Mouse (Mus musculus) embryo, embryonic 11 days (tissue): ENCODE results near the gene Insr.
"Not testable (repeated sequence)": the region's sequence is repeated elsewhere in the genome, so short reads cannot be mapped to it uniquely, and the experiment has no call there.

Experiments used
- DNase-seq: peaks from one replicate; pipeline ENCODE4 v3.0.0-alpha.2; 2015

Gene Insr

DNA sequence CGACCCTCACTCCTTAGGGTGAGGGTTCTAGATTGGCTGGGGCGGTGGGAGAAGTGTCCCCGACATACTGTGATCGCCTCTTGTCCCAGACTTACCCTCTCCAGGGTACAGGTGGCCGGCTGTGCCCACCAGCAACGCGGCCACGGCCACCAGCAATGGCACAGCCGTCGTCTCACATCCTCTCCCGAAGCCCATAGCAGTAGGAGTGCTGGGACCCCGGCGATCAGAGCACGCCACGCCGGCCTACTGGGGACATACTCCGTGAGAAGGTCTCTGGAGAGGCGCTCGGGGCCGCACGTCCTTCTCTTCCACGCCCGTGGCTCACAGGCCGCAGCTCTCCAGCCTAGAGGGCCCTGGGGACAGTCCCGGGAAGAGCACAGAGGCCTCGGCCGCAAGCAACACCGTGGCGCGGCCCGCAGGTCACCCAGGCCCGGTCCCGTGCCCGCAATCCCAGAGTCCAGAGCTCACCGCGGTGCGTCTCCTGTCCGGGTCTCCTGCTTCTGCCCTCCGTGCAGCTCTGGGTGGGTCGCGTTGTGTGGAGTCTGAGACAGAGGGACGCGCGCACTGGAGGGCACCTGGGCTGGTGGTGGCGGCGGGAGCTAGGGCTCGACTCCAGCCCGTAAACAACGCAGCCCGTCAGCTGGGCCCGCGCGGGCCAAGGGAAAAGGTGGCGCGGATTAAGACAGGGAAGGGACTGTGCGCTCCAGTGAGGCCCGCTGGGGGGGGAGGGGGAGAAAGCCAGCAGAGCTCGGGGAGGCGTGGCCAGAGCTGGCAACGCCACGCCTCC lies at the start of gene Insr:
TSS of gene Insr (minus strand) at position 684 of the 787 bp plus-strand sequence.
- peak; percentile 96 for DNase-seq

DNA sequence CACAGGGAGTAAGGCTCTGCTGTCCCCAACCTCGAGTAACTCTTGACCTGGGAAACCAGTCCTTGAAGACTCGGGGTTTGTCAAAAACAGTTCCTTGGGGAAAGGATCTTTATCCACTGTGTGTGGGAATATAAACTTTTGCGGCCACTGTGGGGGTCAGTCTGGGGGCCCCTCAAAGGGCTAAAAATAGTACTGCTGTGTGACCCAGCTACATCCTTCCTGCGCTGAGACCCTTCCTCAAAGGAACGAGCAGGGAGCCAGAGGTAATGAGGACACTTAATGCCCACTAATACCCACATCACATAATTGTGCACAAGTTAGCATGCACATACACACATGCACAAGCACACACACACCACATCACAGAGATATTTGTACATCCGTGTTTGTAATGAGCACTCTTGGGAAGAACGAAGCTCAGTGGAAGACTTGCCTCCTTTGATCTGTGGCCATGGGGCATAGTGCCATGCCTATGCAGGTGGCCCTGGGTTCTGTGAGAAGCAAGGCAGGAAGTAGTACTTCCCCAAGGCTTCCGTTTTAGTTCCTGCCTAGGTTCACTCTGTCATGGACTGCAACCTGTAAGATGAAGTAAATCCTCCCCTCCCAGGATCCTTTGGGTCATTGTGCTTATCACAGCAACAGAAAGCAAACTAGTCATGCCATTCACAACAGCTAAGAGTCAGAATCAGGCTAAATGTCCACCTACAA lies 48.3 kb upstream of the Insr start:
- no peak for DNase-seq

DNA sequence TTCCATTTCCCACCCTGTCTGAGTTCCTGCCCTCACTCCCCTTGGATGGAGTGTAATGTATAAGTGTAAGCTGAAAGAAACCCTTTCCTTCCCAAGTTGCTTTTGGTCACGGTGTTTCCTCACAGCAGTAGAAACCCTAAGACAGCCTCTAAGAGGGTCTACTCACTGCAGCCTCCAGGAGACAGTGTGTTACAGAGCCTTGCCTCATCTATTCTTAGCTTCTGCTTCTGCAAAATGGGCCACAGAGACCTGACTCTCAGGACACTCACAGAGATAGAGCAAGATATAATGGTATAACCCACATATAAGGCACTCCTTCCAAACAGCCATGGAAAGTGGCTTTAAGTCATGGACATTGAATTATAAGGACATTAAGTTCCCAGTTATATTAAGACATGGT lies 47.6 kb upstream of the Insr start:
- no peak for DNase-seq

DNA sequence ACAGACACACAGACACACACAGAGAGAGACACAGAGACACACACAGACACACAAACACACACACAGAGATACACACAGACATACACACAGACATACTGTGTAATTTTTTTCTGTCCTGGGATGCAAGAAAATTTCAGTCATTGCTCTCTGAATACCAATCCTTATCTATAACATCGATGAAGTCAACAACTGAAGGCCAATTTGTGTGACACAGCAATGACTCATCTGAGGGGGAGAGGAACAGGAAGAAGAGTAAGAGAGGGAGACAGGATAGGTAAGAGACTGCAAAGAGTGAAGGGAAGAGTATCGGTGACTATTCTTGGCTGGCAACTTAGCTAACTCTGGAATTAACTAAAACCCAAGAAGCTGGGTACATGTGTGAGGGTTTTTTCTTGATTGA lies 44.8 kb upstream of the Insr start:
- DNase-seq = no peak

DNA sequence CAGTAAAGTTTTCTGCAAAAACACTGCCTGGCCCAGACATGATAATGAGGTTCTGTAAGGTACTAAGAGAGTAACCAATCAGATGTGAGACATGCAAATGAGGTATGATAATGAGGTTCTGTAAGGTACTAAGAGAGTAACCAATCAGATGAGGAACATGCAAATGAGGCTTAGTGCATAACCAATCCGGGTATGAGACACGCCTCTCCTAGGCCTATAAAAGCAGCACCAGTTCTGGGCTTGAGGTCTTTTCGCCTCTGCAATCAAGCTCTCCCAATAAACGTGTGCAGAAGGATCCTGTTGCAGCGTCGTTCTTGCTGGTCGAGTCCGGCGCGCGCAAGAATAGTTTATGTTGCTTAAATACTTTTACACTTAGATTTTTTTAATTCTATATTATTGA lies 39.9 kb upstream of the Insr start:
- DNase-seq = not testable (repeated sequence)

DNA sequence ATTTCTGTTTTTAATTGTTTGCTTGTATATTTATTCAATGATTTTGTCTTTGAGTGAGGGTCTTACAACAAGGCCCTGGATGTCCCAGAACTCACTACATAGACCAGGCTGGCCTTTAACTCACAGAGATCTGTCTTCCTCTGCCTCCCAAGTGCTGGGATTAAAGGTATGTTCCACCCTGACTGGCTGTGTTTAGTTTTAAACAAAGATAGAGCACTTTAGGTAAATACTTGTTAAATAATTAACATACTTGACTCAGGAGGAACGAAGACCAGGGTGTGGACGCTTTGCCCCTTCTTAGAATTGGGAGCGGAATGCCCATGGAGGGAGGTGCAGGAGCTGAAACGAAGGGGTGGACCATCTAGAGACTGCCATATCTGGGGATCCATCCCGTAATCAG lies 37.2 kb upstream of the Insr start:
- DNase-seq = no peak

DNA sequence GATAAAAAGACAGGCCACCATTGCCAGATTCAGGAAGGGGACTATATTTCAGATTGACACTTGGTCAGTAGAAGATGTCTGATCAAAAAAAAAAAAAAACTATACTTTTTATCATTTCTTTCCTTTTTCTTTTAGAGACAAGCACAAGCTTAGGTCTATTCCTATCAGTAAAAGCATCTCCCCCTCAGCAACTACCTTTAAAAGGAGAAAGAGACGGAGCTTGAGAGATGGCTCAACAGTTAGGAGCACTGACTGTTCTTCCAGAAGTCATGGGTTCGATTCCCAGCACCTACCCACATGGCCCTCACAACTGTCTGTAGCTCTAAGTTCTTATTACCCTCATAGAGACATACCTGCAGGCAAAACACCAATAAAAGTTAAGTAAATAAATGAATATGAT lies 34.9 kb upstream of the Insr start:
- DNase-seq = no peak

DNA sequence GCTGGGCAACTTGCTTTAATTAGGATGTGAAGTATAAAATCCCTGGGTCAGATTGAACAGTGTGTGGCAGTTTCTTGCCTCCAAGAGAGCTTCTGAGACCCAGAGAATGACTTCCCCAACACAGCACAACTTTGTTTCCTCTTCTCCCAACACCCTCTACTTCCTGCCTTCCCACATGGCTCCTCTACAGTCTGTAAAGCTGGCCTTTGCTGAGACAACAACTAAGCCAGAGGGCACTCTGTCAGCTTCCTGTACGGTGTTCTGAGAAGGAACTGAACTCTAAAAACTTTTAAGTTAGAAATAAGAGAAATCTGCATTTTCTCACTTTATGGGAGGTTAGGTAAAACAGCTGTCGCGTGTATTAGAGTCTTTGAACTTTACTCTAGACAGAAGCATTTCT lies 34.4 kb upstream of the Insr start:
- no peak for DNase-seq

DNA sequence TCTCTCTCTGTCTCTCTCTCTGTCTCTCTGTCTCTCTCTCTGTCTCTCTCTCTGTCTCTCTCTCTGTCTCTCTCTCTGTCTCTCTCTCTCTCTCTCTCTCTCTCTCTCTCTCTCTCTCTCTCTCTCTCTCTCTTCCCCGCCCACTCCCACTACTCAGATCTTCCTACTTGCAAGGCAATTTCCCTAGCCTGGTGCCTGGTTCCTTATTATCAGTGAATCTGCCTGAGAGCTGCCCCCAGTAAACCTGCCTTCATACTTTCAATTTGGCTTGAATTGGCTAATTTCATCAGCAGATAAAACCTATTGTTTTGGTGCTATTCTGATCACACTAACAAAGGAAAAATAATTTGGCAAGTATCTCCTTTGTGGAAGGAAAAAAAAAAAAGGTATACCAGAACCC lies 34.0 kb upstream of the Insr start:
- not testable (repeated sequence) for DNase-seq

DNA sequence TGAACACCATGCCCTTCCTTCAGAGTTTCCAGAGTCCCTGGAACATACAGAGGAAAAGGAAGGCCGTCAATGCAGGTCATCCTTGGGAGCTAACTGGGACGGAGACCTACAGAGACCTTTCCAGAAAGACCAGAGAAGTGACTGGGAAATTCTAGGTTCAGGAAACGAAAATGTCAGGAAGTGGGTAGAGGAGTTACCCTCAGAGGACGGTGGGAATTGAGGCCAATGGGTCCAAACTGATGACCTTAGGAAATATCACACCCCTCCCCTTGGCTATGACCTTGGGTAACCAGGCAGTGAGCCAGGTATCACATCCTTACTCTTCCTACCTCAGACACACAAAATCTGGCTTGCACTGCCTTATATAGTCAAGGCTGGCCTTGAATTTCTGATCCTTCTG lies 32.1 kb upstream of the Insr start:
- DNase-seq = no peak

DNA sequence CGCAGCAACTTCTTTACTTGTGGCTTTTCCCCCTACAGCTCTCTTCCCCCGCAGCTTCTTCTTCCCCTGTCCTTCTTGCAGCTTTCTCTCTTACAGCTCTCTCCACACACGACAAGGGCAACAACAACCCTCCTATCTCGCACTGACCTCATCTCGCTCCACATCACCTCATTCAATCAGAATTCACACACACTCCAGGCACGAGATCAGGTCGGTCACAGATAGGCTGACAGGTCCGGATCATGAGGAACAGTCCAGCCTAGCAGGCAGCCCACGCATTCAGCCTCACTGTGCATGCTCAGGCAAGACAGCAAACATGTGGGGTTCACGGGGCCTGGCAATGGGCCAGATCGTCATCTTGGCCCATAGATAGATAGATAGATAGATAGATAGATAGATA lies 30.2 kb upstream of the Insr start:
- no peak for DNase-seq

DNA sequence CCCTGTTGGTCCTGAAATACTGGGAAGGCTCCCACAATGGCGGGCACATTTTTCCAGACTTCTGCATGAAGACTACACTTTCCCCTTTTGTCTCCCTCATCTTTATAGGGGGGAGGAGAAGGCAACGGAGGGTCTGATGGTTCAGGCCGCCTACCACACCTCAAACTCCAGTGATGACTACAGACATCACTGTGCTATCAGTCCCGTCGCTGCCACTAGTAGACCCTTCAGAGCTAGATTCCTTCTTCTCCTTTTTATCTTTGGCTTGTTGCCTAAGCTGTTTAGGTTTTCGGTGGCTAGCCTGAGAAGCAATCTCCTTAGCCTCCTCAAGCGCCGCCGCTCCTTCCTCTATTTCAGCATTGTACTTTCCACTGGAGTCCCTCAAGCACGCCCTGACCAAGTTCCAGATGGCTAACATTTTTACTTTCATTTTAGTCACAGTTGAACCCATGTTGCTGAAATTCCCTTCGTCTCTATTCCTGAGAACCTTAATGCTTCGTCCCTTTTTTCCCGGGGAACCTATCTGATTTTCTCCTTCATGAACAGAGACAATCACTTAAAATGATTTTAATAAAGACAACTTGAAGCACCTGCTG lies 28.9 kb upstream of the Insr start:
- DNase-seq = not testable (repeated sequence)

DNA sequence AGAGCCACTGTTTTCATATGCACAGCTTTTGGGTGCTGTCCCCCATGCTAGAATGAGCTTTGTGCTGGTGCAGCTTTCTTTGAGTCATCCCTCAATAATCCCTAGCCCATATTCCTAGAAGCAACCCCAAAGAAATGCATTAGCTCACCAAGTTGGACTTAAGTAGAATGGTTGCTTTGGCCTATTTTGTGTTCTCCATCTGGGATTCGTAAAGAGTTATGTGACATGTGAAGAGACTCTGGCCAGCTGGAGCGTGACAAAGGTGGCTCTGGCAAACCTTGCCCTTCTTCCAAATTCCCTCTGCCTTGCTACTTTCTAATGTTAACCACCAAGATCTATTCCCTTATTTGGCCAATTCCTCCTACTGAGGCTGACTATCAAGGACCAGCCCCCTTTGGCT lies 22.7 kb upstream of the Insr start:
- no peak for DNase-seq

DNA sequence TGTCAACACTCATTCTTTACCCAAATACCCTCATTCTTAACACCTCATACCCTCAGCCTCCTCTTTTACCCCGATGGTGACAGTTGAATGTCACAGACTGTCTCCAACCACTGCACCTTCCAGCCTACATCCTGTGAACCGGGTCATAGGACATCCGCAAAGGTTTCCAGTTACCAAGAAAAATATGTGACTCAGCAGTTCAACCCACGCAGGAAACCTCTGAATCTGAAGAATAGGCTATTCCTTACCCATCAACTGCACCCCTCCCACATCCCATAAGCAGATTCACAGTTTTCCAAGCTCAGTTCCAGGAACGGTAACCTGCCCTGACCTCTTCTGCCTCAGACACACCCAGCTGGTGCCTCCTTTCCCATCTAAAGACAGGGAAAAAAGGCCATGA lies 19.9 kb upstream of the Insr start:
- DNase-seq = no peak

DNA sequence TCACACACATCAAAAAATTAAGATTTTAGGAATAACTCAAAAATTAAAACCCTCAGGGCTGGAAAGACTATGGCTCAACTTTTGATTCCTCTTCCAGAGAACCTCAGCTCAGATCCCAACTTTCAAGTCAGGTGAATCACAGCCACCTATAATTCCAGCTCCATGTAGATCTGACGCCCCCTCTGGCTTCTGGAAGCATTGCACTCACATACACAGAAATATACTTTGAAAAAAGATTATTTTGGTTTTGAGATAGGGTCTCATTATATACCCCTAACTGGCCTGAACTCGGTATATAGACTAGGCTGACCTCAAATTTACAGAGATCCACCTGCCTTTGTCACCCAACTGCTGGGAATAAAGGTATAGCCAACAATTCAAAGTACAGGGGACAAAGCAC lies 6.4 kb upstream of the Insr start:
- no peak for DNase-seq

DNA sequence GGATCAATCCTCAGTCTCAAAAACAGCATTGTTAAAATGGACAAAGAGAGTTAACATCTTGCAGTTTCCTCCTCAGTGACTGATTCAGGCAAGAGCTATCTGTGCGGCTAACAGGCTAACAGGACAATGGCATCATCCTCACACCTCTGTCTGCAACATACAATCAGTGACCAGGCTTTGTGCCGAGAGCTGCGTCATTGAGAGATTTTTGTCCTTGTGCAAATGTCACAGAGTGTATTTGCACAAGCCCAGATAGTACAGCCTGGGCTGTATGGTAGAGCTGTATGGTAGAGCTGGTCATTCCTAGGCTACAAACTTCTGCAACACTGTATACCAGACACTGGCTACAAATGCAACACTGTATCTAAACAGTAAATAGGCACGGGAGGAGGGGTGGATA lies 5.2 kb upstream of the Insr start:
- no peak for DNase-seq

DNA sequence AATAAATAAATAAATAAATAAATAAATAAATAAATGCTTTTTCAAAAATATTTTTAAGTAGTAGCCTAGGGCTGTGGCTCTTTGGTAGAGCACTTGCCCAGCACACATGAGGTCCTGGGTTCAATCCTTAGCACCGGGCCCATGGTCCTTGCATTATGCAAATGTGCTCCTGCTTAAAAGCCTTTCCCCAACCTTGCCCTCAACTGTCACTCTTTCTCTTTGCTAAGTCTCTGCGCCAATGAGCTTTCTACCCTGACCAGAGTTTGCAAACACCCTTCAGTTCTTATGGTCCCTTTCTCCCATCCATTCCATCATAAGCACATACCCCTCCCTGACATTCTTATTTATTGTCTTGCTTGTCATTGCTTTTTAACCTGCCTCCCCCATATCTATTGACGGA lies 1.9 kb upstream of the Insr start:
- no peak for DNase-seq

DNA sequence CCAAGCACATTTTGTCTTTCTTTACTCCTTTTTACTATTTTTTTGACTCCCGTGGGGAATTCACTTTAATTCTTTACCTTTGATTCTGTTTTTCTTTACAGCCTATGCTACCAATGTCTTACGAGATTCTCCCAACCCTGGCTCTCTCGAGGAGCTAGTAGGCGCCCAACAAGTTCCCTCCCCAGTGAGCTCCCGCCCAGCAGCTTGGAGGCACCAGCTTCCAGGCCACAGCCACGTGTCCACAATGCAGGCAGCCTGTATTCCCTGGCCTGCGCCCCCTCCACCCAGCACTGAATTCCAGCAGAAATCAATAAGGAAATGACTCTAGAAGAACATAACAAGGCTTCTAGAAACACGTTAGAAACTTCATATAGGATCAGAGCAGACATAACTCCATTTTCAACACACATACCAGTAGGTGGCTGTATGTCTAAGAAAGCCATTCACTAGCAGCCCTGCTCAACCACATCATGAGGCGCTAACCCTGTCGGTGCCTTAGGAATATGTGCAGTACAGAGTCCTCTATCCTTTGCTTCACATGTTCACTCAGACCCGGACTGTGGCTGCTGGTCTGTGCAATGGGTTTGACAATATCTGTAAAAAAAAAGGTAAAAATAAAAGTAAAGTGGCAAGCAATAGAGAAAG lies 971 bp upstream of the Insr start:
- DNase-seq = peak; percentile 22

DNA sequence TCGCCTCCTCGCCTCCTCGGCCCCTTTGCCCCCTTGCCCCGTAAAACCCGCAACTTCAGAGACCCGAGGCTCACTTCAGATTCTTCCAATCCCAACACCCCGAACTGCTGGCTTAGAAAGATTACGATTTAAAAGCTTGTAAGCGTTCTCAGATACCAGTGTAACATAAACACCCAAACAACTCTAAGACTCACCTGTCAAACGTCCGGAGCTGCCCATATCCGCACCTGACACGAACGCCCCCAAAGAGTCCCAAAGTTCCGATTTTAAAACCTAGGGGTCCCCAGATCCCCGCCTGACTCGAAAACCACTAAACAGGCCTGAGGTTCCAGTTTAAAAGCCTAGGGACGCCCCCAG lies 282 bp upstream of the Insr start:
- DNase-seq = no peak

DNA sequence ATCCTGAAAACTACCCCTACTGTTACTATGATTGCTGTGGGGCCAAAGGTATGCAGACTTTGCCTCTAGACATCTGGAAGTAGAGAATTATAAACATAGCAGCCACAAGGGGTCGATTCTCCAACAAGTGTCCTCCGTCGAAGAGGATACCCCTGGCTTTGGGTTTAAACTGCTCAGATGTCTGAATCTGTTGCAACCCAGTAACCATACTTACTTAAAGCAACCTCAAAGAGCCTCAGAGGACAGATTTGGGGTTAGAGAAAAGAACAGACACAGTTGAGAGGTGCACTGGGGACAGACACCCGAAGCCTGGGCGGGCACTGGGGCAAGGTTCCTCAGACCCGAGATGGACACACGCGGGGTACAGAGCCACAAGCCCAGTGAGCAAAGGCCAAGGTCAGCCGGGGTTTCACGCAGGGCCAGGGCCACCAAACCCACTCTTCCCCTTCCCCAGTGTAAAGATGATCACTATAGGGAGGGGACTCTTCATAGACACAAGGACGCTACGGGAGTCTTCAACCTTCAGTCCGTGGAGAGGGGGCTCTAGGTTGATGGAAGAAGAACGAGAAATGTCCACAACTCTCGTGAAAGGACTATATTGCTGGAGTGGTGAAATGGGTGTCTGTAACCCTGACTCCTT lies 1.1 kb downstream of the Insr start:
- peak; percentile 21 for DNase-seq

DNA sequence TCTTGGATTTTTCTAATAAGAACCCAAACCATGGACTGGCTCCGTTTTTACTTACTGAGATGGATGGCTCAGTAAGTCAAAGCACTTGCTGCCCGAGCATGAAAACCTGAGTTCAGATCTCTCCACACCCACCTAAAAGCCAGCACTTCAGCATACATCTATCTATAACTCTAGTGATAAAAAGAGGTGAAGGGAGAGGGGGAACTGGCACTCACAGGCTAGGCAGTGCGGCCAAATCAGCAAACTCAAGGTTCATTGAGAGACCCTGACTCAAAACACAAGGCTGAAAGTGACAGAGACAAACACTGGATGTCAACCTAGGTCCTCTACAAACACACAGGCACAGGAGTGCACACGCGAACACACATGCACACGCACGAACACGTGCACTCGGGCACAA lies 2.2 kb downstream of the Insr start:
- no peak for DNase-seq

DNA sequence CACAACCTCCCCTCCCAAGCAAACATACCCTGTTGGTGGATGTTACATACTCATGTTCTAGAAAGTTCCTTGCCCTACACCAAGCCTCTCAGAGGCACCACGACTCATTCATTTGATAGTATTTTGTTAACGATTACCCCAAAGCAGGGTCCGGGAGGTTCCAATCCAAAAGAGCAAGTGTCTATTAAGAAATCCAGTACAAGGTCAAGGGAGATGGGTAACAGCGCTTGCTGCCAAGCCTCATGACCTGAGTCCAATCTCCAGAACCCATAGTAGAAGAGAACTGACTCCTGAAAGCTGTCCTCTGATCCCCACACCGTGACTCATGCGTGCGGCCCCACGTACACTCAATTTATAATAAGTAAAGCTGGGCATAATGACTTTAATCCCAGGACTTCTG lies 3.4 kb downstream of the Insr start:
- DNase-seq = no peak

DNA sequence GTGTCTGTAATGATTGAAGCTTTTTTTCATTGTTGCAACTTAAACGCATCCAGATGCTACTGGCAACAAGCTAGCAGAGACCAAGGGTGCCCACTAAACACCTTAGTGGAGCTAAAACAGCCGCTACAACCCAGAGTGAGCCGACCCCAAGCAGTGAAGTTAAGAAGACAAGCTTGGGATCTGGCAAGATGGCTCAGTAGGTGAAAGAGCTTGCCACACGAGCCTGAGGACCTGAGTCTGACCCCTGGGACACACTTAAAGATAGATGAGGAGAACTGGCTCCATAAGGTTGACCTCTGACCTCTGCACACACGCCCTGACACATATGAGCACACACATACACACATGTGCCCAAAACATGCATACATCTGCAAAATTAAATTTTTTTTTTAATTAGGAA lies 4.2 kb downstream of the Insr start:
- no peak for DNase-seq
